Mouse (Mus musculus): ENCODE measurements at regions not wholly inside any gene's neighbourhood (a gene's known extent, or its start where the extent isn't known, plus 50 kb on each side); places are given as distances from the start of the nearest gene placed in this dataset.

- DNase-seq (ENCODE audit: low read depth, low spot score): no peak
Measured at GRCm38 (mm10) chr6:59556668-59557310, 130.7 kb upstream of the Gprin3 start.

- DNase-seq (ENCODE audit: low read depth, low spot score): no peak
Measured at GRCm38 (mm10) chr6:59537025-59537424, 110.9 kb upstream of the Gprin3 start.

GRCm38 (mm10) chr6:59524940-59525265 lies 98.8 kb upstream of the Gprin3 start:
- DNase-seq (ENCODE audit: low read depth, low spot score): peak; percentile 48

- DNase-seq (ENCODE audit: low read depth, low spot score): no peak
Measured at GRCm38 (mm10) chr6:59524095-59524939, 98.2 kb upstream of the Gprin3 start.

GRCm38 (mm10) chr6:59522960-59523359 lies 96.9 kb upstream of the Gprin3 start:
- no peak for DNase-seq (ENCODE audit: low read depth, low spot score)

GRCm38 (mm10) chr6:59500818-59501217 lies 74.7 kb upstream of the Gprin3 start:
- DNase-seq (ENCODE audit: low read depth, low spot score): peak; percentile 38

- no peak for DNase-seq (ENCODE audit: low read depth, low spot score)
Measured at GRCm38 (mm10) chr6:59498800-59499199, 72.7 kb upstream of the Gprin3 start.

GRCm38 (mm10) chr6:59498079-59498478 lies 72.0 kb upstream of the Gprin3 start:
- DNase-seq (ENCODE audit: low read depth, low spot score): peak; percentile 11

- DNase-seq (ENCODE audit: low read depth, low spot score): peak; percentile 45
Measured at GRCm38 (mm10) chr6:59489001-59489575, 63.0 kb upstream of the Gprin3 start.

GRCm38 (mm10) chr6:59488386-59488785 lies 62.3 kb upstream of the Gprin3 start:
- DNase-seq (ENCODE audit: low read depth, low spot score): no peak

- no peak for DNase-seq (ENCODE audit: low read depth, low spot score)
Measured at GRCm38 (mm10) chr6:59484004-59484403, 57.9 kb upstream of the Gprin3 start.

- DNase-seq (ENCODE audit: low read depth, low spot score): peak; percentile 49
Measured at GRCm38 (mm10) chr6:59483587-59483986, 57.5 kb upstream of the Gprin3 start.
